Mouse (Mus musculus): ENCODE measurements around the gene Thrb. TPM values are rescaled to one million over a fixed set of nuclear protein-coding genes. Genes with fewer than 3 reads are reported as not detected.
"Not testable (repeated sequence)": the region's sequence is repeated elsewhere in the genome, so short reads cannot be mapped to it uniquely, and the experiment has no call there.

The Thrb gene
- total RNA-seq, 2 experiments from 2014 or later, result 29.2 to 31.4 TPM

DNA sequence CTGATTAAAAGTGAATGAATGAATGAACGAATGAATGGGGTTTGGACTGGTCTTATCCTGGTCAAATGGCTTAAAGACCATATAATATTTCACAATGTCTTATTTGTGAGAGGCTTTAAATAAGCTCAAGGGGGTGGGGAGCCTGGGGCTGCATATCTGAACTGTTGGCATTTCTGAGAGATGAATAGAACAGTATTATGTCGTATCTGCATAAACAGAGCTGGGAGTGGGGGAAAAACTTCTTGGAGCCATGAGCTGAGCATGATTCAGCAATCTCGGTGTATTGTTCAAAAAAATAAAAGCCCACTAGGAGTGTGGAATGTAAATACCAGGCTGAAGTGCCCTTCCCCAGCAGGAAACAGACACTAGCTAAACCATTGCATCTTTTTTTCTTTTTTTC lies 257.8 kb downstream of the Thrb start:
- intact Hi-C loops (cut with DNase I), result loop anchor here (10.0 kb wide), 1 partner anchor 253 kb away; the partner anchor contains the start of gene Thrb
- DNase-seq, result no peak

- intact Hi-C loops (cut with DNase I), result no loop called here
- DNase-seq, result no peak
Observed at GRCm38 (mm10) chr14:17922807-17923704, 263.0 kb downstream of the Thrb start.

DNA sequence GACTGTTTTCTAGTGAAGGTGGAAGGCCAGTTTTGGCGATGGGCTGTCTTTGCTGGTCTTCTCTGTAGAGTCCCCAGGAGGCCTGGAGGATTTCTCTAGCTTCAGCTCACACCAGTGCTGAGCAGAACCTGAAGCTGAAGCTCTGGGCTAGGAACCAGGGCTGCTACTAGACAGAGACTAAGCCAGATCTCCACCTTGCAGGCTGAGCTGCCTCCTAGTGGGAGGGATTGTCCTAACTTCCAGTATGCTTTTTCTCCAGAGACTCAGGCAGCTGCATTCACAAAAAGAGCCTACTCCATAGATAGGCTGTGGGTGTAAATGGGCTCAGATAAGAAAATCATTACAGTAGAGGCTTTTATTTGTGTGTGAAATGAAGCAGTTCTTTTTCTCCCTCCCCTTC lies 267.4 kb downstream of the Thrb start:
- peak; percentile 26 for DNase-seq
- intact Hi-C loops (cut with DNase I), result no loop called here

GRCm38 (mm10) chr14:17929585-17929984 lies 269.5 kb downstream of the Thrb start:
- intact Hi-C loops (cut with DNase I), result no loop called here

DNA sequence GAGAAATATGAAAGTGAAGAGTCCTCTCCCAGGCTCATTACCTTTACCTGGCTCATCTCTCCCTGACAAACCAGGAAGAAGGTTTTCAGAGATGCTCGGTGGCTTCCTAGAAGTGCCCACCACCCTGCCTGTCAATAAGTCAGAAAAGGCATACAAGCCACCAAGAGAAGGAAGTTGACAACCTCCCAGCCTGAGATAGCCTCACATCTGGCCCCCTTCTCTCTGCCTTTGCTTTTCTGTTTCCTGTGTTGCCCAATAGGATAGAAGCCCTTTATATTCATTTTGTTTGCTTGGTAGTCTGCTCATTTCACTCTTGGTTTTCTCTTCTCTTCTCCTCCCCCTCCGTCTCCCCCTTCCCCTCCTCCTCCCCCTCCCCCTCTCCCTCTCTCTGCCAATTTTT lies 273.4 kb downstream of the Thrb start:
- intact Hi-C loops (cut with DNase I), result no loop called here
- DNase-seq, result no peak

More at GRCm38 (mm10) chr14:17929585-17929984, 269.5 kb downstream of the Thrb start:
- DNase-seq, result no peak

DNA sequence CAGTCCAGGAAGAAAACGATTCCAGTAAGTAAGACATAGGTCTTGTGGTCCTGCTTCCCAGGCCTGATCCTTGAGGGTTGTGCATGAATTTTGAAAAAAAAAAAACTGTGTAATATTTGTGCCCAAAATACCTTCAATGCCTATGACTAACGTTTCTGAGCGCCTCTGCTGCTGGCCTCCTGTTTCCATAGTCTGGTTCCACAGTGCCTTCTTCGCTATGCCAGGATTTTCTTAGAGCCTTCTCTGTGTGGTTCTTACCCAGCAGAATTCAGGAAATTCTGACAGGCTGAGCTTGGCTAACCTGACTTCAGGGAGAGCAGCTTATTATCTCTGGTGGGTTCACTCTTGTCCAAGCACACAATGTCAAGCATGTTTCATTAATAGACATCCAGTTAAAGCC lies 274.7 kb downstream of the Thrb start:
- intact Hi-C loops (cut with DNase I); DNase-seq: not testable (repeated sequence)

GRCm38 (mm10) chr14:17954038-17954437 lies 294.0 kb downstream of the Thrb start:
- intact Hi-C loops (cut with DNase I), result no loop called here
- DNase-seq, result no peak

GRCm38 (mm10) chr14:17959901-17960300 lies 299.8 kb downstream of the Thrb start:
- intact Hi-C loops (cut with DNase I), result loop anchor here (10.0 kb wide), 1 partner anchor 555 kb away; no protein-coding TSS in a partner anchor

DNA sequence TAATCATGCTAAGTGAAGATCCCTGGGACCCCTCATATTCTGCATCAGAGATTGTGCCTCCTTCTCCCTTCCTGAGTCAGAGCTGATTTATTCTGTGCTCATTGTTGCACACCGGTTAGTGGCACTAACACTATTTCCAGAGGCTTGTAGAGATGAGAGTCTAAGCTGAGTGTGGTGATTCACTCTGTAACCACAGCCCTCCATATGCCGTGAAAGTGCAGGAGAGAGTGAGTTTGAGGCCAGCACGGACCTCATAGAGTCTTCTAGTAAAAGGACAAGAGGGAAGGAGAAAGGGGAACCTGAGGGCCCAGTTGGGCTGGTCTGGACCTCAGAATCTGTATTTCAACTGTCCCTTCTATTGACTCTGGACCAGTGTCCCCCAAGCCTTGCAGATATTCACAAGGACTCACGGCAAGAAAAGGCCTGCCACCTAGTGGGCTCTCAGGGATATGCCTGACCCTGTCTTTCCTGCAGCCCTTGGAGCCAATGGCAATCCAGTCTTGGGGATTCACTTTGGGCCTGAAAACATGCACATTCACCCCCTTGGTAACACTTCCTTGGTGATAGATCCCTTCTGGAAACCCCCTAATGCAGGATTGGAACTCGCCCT lies 307.2 kb downstream of the Thrb start:
- intact Hi-C loops (cut with DNase I), result loop anchor here (5.0 to 10.0 kb wide), 2 partner anchors 310 to 562 kb away; no protein-coding TSS in a partner anchor
- DNase-seq, result peak; percentile 62

More at GRCm38 (mm10) chr14:17959901-17960300, 299.8 kb downstream of the Thrb start:
- DNase-seq, result no peak

DNA sequence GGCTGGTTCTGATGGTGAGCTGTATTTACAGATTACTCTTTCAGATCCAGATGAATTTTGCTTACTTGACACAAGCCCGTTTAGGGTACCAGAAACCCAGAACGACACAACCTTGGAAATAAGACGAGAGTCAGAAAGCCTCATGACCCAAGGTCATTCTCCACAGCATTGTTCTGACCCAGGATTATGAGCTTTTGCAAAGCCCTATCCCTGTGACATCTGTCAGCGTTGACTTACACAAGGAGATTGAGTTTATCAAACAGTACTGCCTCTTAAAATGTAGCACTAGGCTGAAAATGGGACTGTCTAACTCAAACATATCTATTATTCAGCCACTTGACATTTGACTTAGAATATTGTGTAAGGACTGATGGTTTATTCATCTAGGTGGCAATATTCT lies 312.1 kb downstream of the Thrb start:
- intact Hi-C loops (cut with DNase I), result no loop called here
- DNase-seq, result no peak

DNA sequence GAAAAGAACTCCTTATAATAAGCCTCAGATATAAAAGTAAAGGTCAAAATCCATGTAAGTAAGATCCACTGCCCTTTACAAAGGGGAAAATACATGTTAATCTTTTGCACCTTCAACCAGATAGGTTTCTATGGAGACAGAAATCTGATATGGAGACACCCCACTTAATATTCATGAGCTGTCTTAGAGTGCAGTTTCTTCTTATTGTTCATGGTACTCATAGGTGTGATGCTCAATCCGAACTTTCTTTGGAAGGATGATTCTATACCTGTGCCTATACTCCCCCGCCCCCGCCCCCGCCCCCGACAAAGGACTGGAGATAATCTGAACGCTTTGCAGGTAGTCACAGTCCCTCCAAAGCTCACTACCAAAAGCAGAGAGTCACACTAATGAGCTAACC lies 312.6 kb downstream of the Thrb start:
- no peak for DNase-seq
- intact Hi-C loops (cut with DNase I), result no loop called here

GRCm38 (mm10) chr14:17975786-17976185 lies 315.7 kb downstream of the Thrb start:
- intact Hi-C loops (cut with DNase I), result no loop called here

DNA sequence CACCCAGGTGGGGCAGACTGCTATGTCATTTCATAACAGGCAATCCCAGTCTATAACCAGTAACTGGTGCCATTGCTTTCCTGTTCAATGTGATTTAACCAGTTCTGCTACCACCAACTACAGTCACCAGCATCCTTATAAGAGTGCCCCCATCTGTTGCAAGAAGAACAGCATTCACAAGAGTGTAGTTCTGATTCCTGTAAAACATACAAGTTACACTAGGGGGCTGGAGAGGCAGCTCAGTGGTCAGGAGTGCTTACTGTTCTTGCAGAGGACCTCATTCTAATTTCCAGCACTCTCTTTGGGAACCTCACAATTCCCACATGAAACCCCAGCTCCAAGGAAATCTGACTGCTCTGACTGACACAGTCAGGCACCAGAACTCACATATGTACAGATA lies 318.2 kb downstream of the Thrb start:
- intact Hi-C loops (cut with DNase I), result no loop called here

More at GRCm38 (mm10) chr14:17975786-17976185, 315.7 kb downstream of the Thrb start:
- no peak for DNase-seq

DNA sequence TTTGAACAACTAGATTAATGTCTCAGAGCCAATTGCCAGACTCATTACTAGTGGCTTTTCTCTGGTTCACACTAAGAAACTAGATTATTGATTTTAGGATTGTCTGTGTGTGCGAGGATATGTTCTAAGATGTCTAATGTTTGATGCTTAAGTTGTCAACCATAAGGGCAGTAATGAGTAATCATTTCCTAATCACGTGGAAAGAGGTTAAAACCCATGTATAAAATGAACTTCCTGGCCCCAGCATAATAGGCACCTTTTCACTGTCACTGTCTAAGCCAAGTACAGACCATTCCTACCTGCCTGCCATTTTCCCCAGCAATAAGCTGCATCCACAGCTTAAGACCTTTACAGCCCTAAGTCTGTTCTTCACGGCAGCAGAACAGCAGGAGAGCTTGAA lies 321.2 kb downstream of the Thrb start:
- DNase-seq, result no peak
- intact Hi-C loops (cut with DNase I), result no loop called here

More for the DNA sequence above, 318.2 kb downstream of the Thrb start:
- DNase-seq, result no peak

GRCm38 (mm10) chr14:17982017-17982416 lies 322.0 kb downstream of the Thrb start:
- DNase-seq, result no peak
- intact Hi-C loops (cut with DNase I), result no loop called here

- intact Hi-C loops (cut with DNase I), result no loop called here
- DNase-seq, result no peak
Observed at GRCm38 (mm10) chr14:17983390-17983789, 323.3 kb downstream of the Thrb start.

DNA sequence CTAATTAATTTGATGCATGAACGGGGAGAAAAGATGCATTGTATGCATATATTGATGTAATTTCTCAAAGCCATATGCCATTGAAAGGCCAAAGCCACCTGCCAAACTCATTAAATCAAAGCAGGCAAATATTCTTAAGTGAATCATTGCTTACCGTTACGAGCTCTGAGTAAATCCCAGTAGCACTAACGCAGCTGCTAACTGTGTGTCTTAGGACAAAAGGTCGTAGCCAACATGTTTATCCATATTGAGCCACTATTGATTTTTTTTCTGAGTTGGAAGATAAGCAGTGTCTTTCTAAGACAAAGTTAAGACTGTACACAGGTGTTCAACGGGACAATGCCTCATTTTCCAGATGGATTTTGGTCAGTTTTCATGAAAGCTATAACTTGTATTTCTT lies 323.8 kb downstream of the Thrb start:
- DNase-seq, result no peak
- intact Hi-C loops (cut with DNase I), result no loop called here

DNA sequence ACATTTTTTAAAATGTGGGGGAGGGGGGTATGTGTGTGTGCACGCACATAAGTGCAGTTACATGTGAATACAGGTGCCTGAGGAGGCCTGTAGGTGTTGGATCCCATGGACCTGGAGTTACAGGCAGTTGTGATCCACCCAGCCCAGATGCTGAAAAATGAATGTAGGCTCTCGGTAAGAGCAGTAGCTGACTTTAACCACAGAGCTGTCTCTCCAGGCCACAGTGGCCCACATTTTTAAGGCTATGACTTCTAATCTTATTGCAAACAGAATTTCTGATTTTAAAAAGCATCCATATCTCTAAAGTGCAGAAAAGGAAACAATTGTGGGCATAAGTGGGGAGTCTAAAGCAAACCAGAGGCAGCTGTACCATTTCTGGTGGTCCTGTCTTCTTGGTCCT lies 328.5 kb downstream of the Thrb start:
- no peak for DNase-seq
- intact Hi-C loops (cut with DNase I), result no loop called here

DNA sequence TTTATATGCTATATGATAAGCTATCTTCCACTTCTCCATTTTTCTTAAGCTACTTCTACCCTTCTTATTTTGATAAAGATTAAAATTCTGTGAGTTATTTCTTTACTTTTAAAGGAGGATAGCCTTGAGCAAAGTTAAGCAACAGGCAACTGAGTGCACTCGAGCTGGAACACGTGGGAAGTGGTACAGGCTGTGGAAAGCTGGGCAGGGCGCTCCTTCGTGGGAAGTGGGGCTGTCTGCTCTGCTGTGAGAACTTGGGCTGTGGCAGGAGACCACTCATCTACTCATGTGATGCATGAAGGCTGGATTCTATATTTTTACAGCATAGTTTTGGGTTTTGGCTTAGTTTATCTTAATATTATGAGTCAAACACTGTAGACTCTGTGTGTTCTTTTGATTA lies 329.1 kb downstream of the Thrb start:
- intact Hi-C loops (cut with DNase I), result no loop called here
- DNase-seq, result no peak

DNA sequence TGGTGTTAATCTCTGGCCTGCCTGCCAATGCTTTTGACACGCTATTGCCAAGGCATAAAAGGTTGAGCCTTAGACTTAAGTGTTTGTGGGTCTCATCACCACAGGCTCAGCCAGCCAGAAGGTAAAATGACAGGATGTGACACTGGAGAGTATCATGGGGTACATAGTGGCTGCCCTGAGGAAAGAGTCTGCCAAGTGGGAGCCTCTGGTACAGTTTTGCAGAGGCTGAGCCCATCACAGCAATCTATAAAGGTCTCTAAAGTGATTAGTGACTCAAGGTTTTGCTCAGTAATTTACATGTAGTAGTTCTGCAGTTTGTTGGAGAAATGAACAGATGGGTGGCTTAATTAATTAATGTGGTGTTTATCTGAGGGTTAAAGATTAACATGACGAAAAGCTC lies 330.1 kb downstream of the Thrb start:
- intact Hi-C loops (cut with DNase I), result no loop called here
- DNase-seq, result no peak

DNA sequence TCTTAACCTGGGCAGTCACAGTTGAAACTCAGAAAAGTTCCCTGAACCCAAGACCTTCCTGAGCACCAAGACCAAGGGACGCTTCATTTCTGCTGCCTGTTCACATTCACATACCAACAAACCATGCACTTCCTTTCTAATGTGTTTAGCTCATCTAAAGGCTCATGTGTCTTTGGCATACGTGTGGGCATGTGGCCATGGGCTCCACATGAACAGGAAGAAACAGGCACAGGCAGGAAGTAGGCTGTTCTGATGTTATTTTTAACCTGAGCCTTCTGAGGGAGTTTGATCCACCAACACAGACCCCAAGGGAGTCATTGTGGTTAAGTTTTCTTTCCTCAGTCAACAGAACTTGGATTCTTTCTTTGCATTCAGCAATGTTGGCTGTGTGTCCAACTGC lies 341.8 kb downstream of the Thrb start:
- intact Hi-C loops (cut with DNase I), result no loop called here
- DNase-seq, result no peak

DNA sequence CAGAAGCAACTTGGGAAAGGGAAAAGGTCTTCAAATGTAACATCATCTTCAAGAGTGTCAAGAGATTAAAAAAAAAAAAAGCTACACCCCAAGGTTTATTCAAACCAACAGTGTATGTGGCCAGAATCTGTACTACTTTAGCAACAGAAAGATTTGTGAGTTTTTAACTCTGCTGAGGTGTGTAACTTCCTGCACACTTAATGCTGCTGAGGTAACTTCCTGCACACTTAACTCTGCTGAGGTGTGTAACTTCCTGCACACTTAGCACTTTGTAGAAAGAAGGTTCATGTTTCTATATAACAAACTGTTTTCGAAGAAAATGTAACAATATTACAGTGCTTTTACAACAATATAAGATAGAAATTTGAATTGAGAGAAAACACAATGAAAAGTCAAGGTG lies 343.6 kb downstream of the Thrb start:
- no peak for DNase-seq
- intact Hi-C loops (cut with DNase I), result no loop called here
